Mouse (Mus musculus): ENCODE measurements around the gene Zfp472. TPM values are rescaled to one million over a fixed set of nuclear protein-coding genes. Genes with fewer than 3 reads are reported as not detected.

Gene Zfp472
- polyA plus RNA-seq, 1 experiment from 2014 or later = 14.0 TPM

Other genes starting within 250 kb of the Zfp472 start
- 46.2 and 48.2 TPM in 2 replicates for gene Zfp871, start 177.5 kb upstream of the Zfp472 start, polyA plus RNA-seq (2014; fragmentation: Nextera tagmentation; extraction: Ambion mirVana)
- gene Zfp811, start 155.9 kb upstream of the Zfp472 start, polyA plus RNA-seq (2014; fragmentation: Nextera tagmentation; extraction: Ambion mirVana) = 3.8 and 5.7 TPM in 2 replicates
- gene Zfp799, start 135.6 kb upstream of the Zfp472 start, polyA plus RNA-seq (2014; fragmentation: Nextera tagmentation; extraction: Ambion mirVana) = 22.2 and 24.1 TPM in 2 replicates
- gene Zfp870, start 74.2 kb upstream of the Zfp472 start, polyA plus RNA-seq (2014; fragmentation: Nextera tagmentation; extraction: Ambion mirVana) = 8.4 and 9.8 TPM in 2 replicates
- 0.09 TPM in 1 of 2 replicates, not detected in the other for gene Cyp4f14, start 48.5 kb upstream of the Zfp472 start, polyA plus RNA-seq (2014; fragmentation: Nextera tagmentation; extraction: Ambion mirVana)
- 2.7 and 4.1 TPM in 2 replicates for gene Cyp4f13, start 18.4 kb upstream of the Zfp472 start, polyA plus RNA-seq (2014; fragmentation: Nextera tagmentation; extraction: Ambion mirVana)
- gene Zfp952, start 27.3 kb downstream of the Zfp472 start, polyA plus RNA-seq (2014; fragmentation: Nextera tagmentation; extraction: Ambion mirVana) = 15.5 TPM in 2 replicates
- gene Zfp763, start 67.6 kb downstream of the Zfp472 start, polyA plus RNA-seq (2014; fragmentation: Nextera tagmentation; extraction: Ambion mirVana) = 17.0 and 19.1 TPM in 2 replicates
- not detected in 2 replicates for gene 4921501E09Rik, start 102.2 kb downstream of the Zfp472 start, polyA plus RNA-seq (2014; fragmentation: Nextera tagmentation; extraction: Ambion mirVana)
- 8.4 and 9.9 TPM in 2 replicates for gene Zfp563, start 123.5 kb downstream of the Zfp472 start, polyA plus RNA-seq (2014; fragmentation: Nextera tagmentation; extraction: Ambion mirVana)
- gene Morc2b, start 173.9 kb downstream of the Zfp472 start, polyA plus RNA-seq (2014; fragmentation: Nextera tagmentation; extraction: Ambion mirVana) = not detected in 2 replicates
- gene Olfr55, start 202.6 kb downstream of the Zfp472 start, polyA plus RNA-seq (2014; fragmentation: Nextera tagmentation; extraction: Ambion mirVana) = 0.04 TPM in 1 of 2 replicates, not detected in the other
- not detected in 2 replicates for gene Olfr239, start 225.5 kb downstream of the Zfp472 start, polyA plus RNA-seq (2014; fragmentation: Nextera tagmentation; extraction: Ambion mirVana)